Mouse (Mus musculus): Measurements from ENCODE around the gene Il4i1. TPM values are rescaled to one million over a fixed set of nuclear protein-coding genes. Genes with fewer than 3 reads are reported as not detected.

Gene Il4i1
- polyA plus RNA-seq, 1 experiment from 2014 or later = 1.7 TPM

- 81% methylated on average over 8 of the region's 8 CpGs for WGBS
- Histone ChIP-seq H3K4me1 (peaks cover 59% of the 10 kb centered on the region), H3K27ac (peak overlapping the region; percentile 97), H3K27me3 (no peaks in the 10 kb centered on the region), H3K36me3 (peaks cover 21% of the 10 kb centered on the region), H3K4me3 (peak overlapping the region; percentile 75), H3K9me3 (no peaks in the 10 kb centered on the region), H3K4me2 (peak overlapping the region; percentile 91), H3K9ac (peak overlapping the region; percentile 83)
- no peak for ATAC-seq (ENCODE audit: insufficient number of reproducible peaks, insufficient read depth, low FRiP score, low TSS enrichment, low read depth)
Measured at GRCm38 (mm10) chr7:44850789-44851624, 34.8 kb downstream of the Il4i1 start.

DNA sequence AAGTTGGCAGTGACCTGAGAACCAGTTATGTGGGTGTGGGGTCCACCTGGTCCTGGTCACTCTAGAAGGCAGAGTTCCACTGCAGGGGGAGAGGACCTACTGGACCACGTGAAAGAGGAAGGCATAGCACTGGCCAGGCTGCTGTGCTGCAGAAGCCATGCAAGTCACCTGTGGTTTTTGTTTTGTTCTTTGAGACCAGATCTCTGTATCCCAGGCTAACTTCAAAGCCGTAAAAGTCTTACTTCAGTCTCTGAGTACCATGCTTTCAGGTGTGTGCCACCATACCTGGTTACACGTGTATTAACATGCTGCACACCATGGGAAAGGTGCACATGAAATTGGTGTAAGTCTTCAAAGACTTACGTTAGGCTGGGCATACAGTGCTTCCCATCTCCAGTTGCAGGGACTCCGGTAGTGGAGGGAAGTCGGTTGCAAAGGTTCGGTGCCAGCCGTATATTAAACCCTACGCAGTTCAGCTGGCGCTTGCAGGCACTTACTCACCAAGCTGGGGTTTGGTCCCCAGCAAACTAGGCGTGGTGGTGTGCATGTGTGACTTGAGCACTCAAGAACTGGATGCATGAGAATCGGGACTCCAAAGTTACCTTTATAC lies 35.5 kb downstream of the Il4i1 start:
- Histone ChIP-seq H3K9me3 (no peaks in the 10 kb centered on the region), H3K27me3 (no peaks in the 10 kb centered on the region), H3K4me1 (peaks cover 65% of the 10 kb centered on the region), H3K4me2 (peak overlapping the region; percentile 91; the same call in 1 of the 2 replicates), H3K4me3 (no peak overlapping the region), H3K36me3 (peaks cover 14% of the 10 kb centered on the region), H3K9ac (peak overlapping the region; percentile 83; the same call in 1 of the 2 replicates), H3K27ac (no peak overlapping the region)
- 88% methylated on average over 12 of the region's 12 CpGs for WGBS
- ATAC-seq (ENCODE audit: insufficient number of reproducible peaks, insufficient read depth, low FRiP score, low TSS enrichment, low read depth) = no peak

DNA sequence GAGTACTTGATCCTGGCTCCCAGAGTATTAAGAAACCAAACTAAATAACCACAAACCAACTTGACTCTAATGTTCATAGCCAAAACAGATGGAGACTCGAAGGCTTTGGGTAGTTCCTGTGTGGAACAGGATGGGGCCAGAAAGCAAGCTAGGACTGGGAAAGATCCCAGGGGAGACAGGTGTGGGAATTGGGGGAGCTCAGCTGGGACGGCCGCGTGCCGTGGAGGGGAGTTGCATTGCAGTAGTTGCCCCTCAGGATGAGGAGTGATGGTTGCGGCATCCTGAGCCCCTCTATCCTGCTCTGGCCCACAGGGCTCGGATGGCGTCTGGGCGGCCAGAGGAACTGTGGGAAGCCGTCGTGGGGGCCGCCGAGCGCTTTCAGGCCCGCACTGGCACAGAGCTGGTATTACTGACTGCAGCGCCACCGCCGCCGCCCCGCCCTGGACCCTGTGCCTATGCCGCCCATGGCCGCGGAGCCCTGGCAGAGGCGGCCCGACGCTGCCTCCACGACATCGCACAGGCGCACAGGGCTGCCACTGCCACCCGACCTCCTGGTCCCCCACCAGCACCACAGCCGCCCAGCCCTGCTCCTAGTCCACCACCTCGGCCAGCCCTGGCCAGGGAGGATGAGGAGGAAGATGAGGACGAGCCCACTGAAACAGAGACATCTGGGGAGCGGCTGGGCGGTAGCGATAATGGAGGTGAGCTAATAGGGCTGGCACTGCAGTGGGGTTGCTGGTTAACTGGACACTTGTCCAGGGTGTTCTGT lies 36.3 kb downstream of the Il4i1 start:
- no peak for ATAC-seq (ENCODE audit: insufficient number of reproducible peaks, insufficient read depth, low FRiP score, low TSS enrichment, low read depth)
- no peak overlapping the region for H3K4me2 ChIP-seq
- no peaks in the 10 kb centered on the region for H3K9me3 ChIP-seq
- H3K36me3 ChIP-seq = peaks cover 12% of the 10 kb centered on the region
- H3K27ac ChIP-seq = no peak overlapping the region
- no peak overlapping the region; the same call in 1 of the 2 replicates for H3K4me3 ChIP-seq
- H3K4me1 ChIP-seq = peaks cover 64% of the 10 kb centered on the region
- H3K27me3 ChIP-seq = no peaks in the 10 kb centered on the region
- 90% methylated on average over 36 of the region's 36 CpGs for WGBS
- 0 out of 2 replicates have a peak overlapping the region, but pooled peaks have one; percentile 28 for H3K9ac ChIP-seq

- H3K4me2 ChIP-seq = no peak overlapping the region
- H3K4me1 ChIP-seq = peaks cover 64% of the 10 kb centered on the region
- H3K27ac ChIP-seq = no peak overlapping the region
- no peak for ATAC-seq (ENCODE audit: insufficient number of reproducible peaks, insufficient read depth, low FRiP score, low TSS enrichment, low read depth)
- peaks cover 12% of the 10 kb centered on the region for H3K36me3 ChIP-seq
- H3K9ac ChIP-seq = 0 out of 2 replicates have a peak overlapping the region, but pooled peaks have one; percentile 69
- no peak overlapping the region for H3K4me3 ChIP-seq
- H3K27me3 ChIP-seq = no peaks in the 10 kb centered on the region
- no peaks in the 10 kb centered on the region for H3K9me3 ChIP-seq
- WGBS = 92% methylated on average over 2 of the region's 2 CpGs
Measured at GRCm38 (mm10) chr7:44853065-44853464, 36.9 kb downstream of the Il4i1 start.

GRCm38 (mm10) chr7:44853596-44854355 lies 37.6 kb downstream of the Il4i1 start:
- Histone ChIP-seq H3K36me3 (peaks cover 12% of the 10 kb centered on the region), H3K4me1 (peaks cover 69% of the 10 kb centered on the region), H3K9me3 (no peaks in the 10 kb centered on the region), H3K9ac (peak overlapping the region; percentile 69), H3K27ac (peak overlapping the region; percentile 88), H3K4me3 (peak overlapping the region; percentile 51), H3K27me3 (no peaks in the 10 kb centered on the region), H3K4me2 (peak overlapping the region; percentile 90)
- no peak for ATAC-seq (ENCODE audit: insufficient number of reproducible peaks, insufficient read depth, low FRiP score, low TSS enrichment, low read depth)
- WGBS = 36% methylated on average over 26 of the region's 26 CpGs

GRCm38 (mm10) chr7:44854356-44855031 lies 38.3 kb downstream of the Il4i1 start:
- ATAC-seq (ENCODE audit: insufficient number of reproducible peaks, insufficient read depth, low FRiP score, low TSS enrichment, low read depth) = 0 out of 2 replicates have a peak, but pooled peaks have one; percentile 23
- H3K4me3 ChIP-seq = peak overlapping the region; percentile 51

DNA sequence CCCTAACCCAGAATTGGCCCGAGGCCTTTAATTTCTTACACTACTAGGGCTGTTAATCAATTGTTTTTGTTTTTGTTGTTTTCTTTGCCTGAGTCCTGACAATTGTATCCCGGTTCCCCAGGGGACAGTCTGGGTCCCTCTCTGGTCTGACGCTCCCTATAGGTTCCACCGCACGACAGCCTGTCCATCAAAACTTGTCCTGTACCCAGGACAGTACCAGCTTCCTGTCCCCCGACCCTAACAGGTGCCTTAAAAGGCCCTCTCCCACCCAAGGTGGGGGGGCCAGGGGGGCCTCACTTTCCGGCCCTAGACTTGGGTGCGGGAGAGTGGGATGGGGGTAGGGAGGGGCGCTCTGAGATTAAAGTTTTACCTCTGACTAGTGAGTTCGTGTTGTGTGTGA lies 38.8 kb downstream of the Il4i1 start:
- Histone ChIP-seq H3K4me2 (peak overlapping the region; percentile 90), H3K27ac (peak overlapping the region; percentile 88), H3K4me3 (peak overlapping the region; percentile 51), H3K36me3 (peaks cover 12% of the 10 kb centered on the region), H3K9ac (peak overlapping the region; percentile 69), H3K9me3 (no peaks in the 10 kb centered on the region), H3K4me1 (peaks cover 69% of the 10 kb centered on the region), H3K27me3 (no peaks in the 10 kb centered on the region)
- 40% methylated on average over 10 of the region's 10 CpGs for WGBS
- no peak for ATAC-seq (ENCODE audit: insufficient number of reproducible peaks, insufficient read depth, low FRiP score, low TSS enrichment, low read depth)

More at GRCm38 (mm10) chr7:44854356-44855031, 38.3 kb downstream of the Il4i1 start:
- Histone ChIP-seq H3K27ac (peak overlapping the region; percentile 88), H3K4me2 (peak overlapping the region; percentile 90), H3K36me3 (peaks cover 12% of the 10 kb centered on the region), H3K9ac (peak overlapping the region; percentile 69), H3K9me3 (no peaks in the 10 kb centered on the region), H3K27me3 (no peaks in the 10 kb centered on the region), H3K4me1 (peaks cover 69% of the 10 kb centered on the region)
- WGBS = 1% methylated on average over 45 of the region's 45 CpGs

GRCm38 (mm10) chr7:44856265-44856916 lies 40.2 kb downstream of the Il4i1 start:
- H3K9ac ChIP-seq = peak overlapping the region; percentile 89

DNA sequence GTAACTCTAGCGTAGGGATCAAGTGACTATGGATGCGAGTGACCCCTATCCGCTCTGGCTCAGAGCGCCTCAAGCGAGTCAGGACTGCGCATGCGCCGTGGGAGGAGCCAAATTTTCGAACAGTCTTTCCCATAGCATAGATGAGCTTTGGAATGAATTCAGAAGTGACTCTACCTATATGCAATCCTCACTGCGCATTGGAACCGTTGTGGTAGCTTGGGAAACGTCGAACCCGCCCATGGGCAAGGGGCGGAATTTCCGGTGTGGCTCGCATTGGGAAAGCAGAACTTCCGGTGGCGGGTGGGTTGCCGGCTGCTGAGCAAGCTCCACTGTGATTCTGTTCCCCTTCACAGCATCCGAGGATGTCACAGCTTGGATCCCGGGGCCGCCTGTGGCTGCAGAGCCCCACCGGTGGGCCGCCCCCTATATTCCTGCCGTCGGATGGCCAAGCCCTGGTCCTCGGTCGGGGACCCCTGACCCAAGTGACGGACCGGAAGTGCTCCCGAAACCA lies 40.9 kb downstream of the Il4i1 start, which contains the start of gene Pnkp:
Pnkp (plus strand) TSS at position 98 of the 511 bp plus-strand sequence.
- Histone ChIP-seq H3K27me3 (no peaks in the 10 kb centered on the region), H3K4me1 (peaks cover 62% of the 10 kb centered on the region), H3K9ac (peak within 1 kb of the TSS; percentile 89), H3K36me3 (peaks cover 21% of the 10 kb centered on the region), H3K4me2 (peak within 1 kb of the TSS; percentile 89), H3K27ac (peak within 1 kb of the TSS; percentile 95), H3K9me3 (no peaks in the 10 kb centered on the region), H3K4me3 (peak within 1 kb of the TSS; percentile 78)
- under 1% methylated on average over 32 of the region's 32 CpGs for WGBS
- ATAC-seq (ENCODE audit: insufficient number of reproducible peaks, insufficient read depth, low FRiP score, low TSS enrichment, low read depth) = peak; percentile 32

More at GRCm38 (mm10) chr7:44856265-44856916, 40.2 kb downstream of the Il4i1 start:
- 64% methylated on average over 9 of the region's 9 CpGs for WGBS
- Histone ChIP-seq H3K4me1 (peaks cover 67% of the 10 kb centered on the region), H3K4me3 (peak overlapping the region; percentile 78), H3K36me3 (peaks cover 16% of the 10 kb centered on the region), H3K4me2 (peak overlapping the region; percentile 89), H3K27ac (peak overlapping the region; percentile 95), H3K9me3 (no peaks in the 10 kb centered on the region), H3K27me3 (no peaks in the 10 kb centered on the region)
- ATAC-seq (ENCODE audit: insufficient number of reproducible peaks, insufficient read depth, low FRiP score, low TSS enrichment, low read depth) = no peak

GRCm38 (mm10) chr7:44857905-44858304 lies 41.7 kb downstream of the Il4i1 start:
- ATAC-seq (ENCODE audit: insufficient number of reproducible peaks, insufficient read depth, low FRiP score, low TSS enrichment, low read depth) = no peak

More at GRCm38 (mm10) chr7:44857905-44858304, 41.7 kb downstream of the Il4i1 start:
- Histone ChIP-seq H3K4me1 (peaks cover 56% of the 10 kb centered on the region), H3K4me3 (peak overlapping the region; percentile 78), H3K9ac (peak overlapping the region; percentile 89), H3K9me3 (no peaks in the 10 kb centered on the region), H3K4me2 (peak overlapping the region; percentile 89), H3K27me3 (no peaks in the 10 kb centered on the region), H3K36me3 (peaks cover 23% of the 10 kb centered on the region), H3K27ac (peak overlapping the region; percentile 95; the same call in 1 of the 2 replicates)
- 26% methylated on average over 8 of the region's 8 CpGs for WGBS

Measured in embryonic facial prominence, embryonic 13.5 days (tissue).